Mouse (Mus musculus): ENCODE measurements around the gene Zfp82.

GRCm38 (mm10) chr7:30060341-30060740 is 12.4 kb downstream of the Zfp82 start:
- TF ChIP-seq POLR2A (IDR thresholded peaks at IDR 0.05; ENCODE audit: borderline replicate concordance, extremely low read depth, low read depth, low read length) (no peak), CTCF (IDR thresholded peaks at IDR 0.05; ENCODE audit: insufficient read depth, low read length) (no peak)
